Mouse (Mus musculus): ENCODE measurements around the gene Gast.
"Not testable (repeated sequence)": the region's sequence is repeated elsewhere in the genome, so short reads cannot be mapped to it uniquely, and the experiment has no call there.

Gene Gast

GRCm38 (mm10) chr11:100333944-100334457, at the start of gene Gast:
Gene Gast, plus strand, starts transcription at chr11:100334407.
- no peak for DNase-seq

- no peak for DNase-seq
Observed at GRCm38 (mm10) chr11:100284988-100285387, 49.2 kb upstream of the Gast start.

DNA sequence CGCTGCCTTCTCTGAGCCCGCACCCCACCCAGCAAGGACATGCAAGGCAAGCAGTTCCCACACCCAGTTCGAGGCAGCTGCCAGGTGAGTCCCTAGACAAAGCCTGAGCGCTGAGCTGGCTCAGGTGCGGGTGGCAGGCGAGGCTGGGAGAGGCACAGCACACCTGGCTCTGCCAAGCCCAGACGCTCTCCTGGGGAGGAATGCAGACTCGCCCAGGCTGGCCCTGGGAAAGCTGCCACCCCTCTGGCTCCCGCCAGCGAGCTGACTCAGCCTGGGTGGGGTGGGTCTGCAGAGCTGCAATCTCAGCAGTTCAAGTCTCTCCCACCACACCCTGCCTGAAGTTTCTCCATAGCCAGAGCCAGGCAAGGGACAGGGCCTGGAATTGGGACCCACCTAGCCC, 47.2 kb upstream of the Gast start:
- DNase-seq, result peak in 1 of 2 experiments; percentile 55

DNA sequence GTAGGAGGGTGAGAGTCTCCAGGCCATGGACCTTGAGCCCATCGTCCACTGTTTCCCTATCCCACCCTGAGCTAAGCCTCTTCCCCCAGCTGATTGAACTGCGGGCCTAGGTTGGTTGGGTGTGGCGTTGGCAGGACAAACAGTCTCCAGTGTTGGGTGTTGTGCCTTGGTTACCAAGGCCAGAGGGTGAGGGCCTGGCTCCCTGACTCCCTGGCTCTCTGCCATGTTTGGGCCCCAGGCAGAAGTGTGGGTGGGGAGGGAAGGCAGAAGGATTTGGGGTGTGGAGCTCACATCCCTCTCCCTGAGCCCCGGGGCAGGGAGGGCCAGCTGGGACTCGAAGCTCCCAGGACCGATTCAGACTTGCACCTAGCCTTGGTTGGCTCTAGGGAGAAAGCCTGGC, 45.3 kb upstream of the Gast start:
- peak; percentile 18 to 60 for DNase-seq

GRCm38 (mm10) chr11:100290235-100290634, 44.0 kb upstream of the Gast start:
- no peak for DNase-seq

GRCm38 (mm10) chr11:100292884-100293283, 41.3 kb upstream of the Gast start:
- DNase-seq, result no peak

- peak; percentile 77 to 90 for DNase-seq
Observed at GRCm38 (mm10) chr11:100295308-100295707, 38.9 kb upstream of the Gast start.

DNA sequence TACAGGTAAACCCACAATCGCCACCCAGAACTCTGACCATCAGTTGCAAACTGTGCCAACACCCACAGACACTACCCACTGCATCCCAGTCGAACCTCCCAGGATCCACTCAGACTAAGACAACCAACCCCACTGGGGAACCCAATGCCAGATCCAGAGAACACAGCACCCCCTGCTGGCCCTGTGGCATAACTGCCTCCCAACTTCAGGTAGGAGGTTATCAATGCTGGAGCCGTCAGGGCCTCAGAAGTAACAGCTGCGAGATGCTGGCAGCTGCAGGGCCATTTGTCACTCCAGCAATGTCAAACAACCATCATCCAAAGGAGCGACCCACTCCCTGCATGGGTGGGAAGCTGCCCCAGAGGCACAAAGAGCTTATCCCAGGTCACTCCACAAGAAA, 36.4 kb upstream of the Gast start:
- no peak for DNase-seq

DNA sequence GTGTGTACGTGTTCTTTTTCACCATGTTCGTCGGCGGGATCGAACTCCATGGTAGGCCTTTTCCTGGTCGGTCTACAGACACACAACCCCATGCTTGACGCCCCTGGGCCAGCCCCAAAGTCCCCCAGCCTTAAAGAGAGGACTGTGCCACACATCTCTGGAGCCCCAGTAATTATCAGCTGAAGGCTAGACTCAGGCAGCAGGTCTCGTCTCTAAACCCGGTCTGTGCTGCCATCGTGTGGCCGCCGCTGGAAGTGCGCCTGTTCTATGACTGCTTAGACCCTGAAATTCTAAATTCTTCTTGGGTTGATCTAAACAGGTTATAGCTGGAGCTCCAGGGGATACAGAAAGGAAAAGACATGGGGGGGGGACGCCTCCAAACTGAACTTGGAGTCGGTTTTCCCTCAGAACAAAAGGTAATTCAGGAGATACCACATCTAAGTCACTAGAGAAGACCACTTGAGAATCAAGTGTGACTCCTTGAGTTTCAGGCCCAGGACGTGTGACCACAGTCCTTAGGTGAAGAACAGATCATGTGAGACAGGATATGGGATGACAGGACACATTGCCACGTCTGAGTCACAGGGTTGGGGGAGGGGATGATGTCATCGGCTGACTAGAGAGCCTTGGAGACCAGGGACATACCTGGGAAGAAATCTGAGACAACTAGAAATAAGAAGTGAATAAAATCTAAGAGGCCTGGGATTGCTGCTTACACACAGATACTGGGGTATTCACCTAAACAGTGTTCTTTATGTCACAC, 35.8 kb upstream of the Gast start:
- peak; percentile 80 to 92 for DNase-seq

DNA sequence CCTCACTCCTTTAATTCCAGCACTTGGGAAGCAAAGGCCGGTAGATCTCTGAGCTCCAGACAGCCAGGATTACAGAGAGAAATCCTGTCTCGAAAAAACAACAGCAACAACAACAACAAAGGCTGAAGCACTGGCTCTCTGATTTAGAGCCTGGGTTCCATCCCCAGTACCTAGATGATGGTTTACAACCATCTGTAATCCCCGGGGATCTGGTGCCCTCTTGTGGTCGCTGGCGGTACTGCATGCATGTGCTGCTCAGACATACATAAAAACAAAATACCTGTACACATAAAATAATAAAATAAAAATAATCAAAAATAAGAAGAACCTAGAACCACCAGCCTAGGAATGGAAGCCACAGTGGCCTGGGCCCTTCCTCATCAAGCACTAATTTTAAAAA, 33.9 kb upstream of the Gast start:
- peak in 1 of 2 experiments; percentile 78 for DNase-seq

DNA sequence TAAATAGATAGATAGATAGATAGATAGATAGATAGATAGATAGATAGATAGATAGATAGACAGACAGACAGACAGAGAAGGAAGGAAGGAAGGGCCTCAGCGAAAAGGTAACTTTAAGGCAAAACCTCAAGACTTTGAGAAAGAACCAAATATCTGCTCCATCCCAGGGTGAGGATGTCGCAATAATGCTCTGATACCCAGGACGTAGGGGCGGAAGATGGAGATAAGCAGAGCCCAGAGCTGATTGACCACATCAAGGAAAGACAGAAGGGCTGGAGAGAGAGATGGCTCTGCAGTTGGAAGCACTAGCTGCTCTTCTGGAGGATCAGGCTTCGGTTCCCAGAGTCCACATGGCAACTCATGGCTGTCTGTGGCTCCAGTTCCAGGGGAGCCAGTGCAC, 32.9 kb upstream of the Gast start:
- no peak for DNase-seq

DNA sequence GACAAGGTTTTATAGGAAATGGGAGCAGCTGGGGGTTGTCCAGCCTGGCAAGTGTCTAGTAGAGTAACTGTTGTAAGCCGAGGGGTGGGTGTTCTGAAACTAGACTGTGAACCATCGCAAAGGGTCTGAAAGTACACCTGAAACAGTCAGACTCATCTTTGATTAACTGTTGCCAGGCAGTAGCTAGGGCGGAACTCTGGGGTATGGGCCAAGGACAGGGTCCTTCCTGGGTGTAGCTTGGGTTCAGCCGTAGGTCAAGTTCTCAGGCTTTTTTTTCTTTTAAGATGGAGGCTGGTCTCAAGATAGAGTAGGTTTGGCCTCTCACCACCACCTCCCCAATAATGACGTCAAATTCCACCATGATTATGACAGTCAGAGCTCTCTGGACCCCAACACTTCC, 26.3 kb upstream of the Gast start:
- DNase-seq, result no peak

DNA sequence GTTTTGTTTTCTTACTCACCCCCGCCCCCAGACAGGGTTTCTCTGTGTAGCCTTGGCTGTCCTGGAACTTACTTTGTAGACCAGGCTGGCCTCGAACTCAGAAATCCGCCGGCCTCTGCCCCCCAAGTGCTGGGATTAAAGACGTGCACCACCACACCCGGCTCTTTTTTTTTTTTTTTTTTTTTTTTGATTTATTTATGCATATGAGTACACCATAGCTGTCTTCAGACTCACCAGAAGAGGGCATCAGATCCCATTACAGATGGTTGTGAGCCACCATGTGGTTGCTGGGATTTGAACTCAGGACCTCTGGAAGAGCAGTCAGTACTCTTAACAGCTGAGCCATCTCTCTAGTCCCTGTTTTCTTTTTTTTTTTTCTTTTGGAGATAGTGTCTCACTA, 25.5 kb upstream of the Gast start:
- not testable (repeated sequence) for DNase-seq

GRCm38 (mm10) chr11:100311656-100312055, 22.6 kb upstream of the Gast start:
- DNase-seq, result no peak

GRCm38 (mm10) chr11:100312096-100312679, 22.0 kb upstream of the Gast start:
- DNase-seq, result peak; percentile 75 to 93

GRCm38 (mm10) chr11:100313424-100313823, 20.8 kb upstream of the Gast start:
- peak; percentile 21 to 71 for DNase-seq

DNA sequence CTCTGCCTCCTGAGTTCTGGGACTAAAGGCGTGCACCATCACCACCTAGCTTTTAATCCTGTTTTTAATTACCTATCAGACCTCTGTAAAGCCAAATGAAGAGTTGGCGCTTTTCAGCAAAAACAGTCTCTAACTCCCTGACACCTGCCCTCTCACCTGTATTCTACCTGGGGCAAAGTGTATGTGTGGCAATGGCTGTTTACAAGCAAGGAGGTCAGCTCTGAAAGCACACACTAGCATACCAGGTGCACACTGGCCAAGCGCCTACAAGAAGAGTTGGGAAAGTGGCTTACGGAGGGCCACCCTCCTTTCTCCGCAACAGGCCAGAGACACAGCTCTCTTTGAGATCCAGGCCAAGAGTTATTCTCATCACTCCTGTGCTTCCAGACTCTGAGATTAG, 18.8 kb upstream of the Gast start:
- DNase-seq, result no peak

GRCm38 (mm10) chr11:100317826-100318380, 16.3 kb upstream of the Gast start:
- no peak for DNase-seq

DNA sequence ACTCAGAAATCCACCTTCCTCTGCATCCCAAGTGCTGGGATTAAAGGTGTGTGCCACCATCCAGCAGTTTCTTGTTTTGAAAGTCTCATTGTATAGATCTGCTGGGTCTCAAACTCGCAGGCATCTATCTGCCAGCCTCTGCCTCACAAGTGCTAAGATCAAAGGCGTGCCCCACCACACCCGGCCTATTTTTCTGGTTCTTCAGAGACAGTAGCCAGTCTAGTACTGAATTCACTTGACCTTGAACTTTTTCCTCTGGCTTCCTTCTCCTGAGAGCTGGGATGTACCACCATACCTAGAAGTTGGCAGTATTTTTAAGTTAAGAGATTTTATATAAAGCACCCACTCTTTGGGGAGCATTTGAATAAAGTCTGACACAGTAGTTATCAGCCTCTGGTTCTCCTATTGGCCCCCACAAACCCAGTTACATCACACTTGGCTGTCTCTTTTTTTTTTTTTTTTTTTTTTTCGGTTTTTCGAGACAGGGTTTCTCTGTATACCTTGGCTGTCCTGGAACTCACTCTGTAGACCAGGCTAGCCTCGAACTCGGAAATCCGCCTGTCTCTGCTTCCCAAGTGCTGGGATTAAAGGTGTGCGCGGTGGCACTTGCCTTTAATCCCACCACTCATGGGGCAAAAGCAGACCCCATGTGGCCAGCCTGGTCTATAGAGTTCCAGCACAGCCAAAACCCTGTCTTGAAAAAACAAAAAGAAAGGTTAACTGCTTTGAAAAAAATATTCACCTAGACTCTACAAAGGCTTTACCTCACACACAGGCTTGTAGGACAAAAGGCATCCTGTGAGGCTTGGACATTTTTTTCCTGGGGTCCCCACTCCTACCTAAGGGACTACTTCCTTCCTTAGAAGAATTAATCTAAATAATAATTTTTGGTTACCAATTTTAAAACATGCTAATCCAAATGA, 15.4 kb upstream of the Gast start:
- DNase-seq, result peak in 1 of 2 experiments; percentile 45

DNA sequence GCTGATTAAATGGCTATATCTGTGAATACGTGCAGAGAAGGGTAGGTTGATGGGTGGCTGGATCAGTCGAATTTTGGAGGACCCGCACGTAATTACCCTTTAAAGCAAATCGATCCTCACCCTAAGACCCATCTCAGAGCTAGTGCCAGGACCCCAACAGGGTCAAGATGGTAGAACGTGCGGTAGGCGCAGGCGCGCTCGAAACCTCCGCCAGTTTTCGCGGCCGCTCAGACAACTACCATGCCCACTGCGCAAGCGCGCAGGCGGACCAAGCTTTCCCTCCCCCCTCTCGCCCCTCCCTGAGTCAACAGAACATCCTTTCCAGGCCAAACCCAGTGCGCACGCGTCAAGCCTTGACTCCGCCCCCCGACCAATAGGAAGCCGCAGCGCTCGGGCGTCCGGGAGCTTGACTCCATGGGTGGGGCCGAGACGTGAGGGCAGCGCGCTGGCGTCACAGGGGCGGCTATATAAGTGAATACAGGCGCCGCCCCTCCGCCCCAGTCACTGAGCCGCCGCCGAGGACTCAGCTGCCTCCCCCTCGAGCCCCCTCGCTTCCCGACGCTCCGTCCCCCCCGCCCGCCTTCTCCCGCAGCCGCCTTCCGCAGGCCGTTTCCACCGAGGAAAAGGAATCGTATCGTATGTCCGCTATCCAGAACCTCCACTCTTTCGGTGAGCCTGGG, 14.6 kb upstream of the Gast start, which contains the start of gene Eif1:
TSS of gene Eif1 (plus strand) at position 394 of the 680 bp plus-strand sequence.
- DNase-seq, result peak; percentile 100

DNA sequence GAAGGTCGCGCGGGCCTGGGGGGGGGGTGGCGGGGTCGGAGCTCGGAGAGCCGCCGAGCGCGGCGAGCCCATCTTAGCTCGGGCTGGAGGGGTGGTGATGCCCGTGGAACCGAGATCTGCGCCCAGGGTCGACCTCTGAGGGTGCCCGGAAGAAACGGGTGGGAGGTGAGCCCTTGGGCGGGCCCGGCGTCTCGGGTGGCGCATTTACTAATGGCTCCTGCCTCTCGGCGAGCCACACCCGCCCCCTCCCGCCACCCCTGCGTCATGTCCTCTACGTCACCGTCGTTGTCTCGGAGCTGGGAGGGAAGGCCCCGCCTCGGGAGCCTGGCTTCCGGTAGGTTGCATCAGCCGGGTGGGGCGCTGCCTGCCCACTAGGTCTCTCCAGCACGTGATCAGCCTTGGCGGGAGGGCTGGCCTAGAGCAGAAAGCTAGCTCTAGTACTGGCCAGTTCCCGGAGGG, 14.0 kb upstream of the Gast start:
- DNase-seq, result peak; percentile 96 to 99
